Mouse (Mus musculus) forebrain, embryonic 15.5 days (tissue): ENCODE measurements at regions not wholly inside any gene's neighbourhood (a gene's known extent, or its start where the extent isn't known, plus 50 kb on each side); places are given as distances from the start of the nearest gene placed in this dataset.

Experiments
- ATAC-seq: fragments of 200-750 bp; cut with Nextera tagmentation; replicated peaks from 2 replicates; pipeline ENCODE4 v1.8.0; 2017; ENCODE audit warnings: mild to moderate bottlenecking, moderate TSS enrichment, moderate library complexity
- H3K27ac ChIP-seq: fragments of 300-500 bp; sonication (generic); replicated peaks from 2 replicates; pipeline ENCODE4 v1.5.1; 2015; ENCODE audit warnings: mild to moderate bottlenecking, inconsistent platforms
- H3K27me3 ChIP-seq: fragments of 300-500 bp; sonication (generic); 2 replicates; pipeline ENCODE4 v1.6.1; 2015; ENCODE audit warnings: inconsistent platforms
- H3K36me3 ChIP-seq: fragments of 300-500 bp; sonication (generic); 2 replicates; pipeline ENCODE4 v1.6.1; 2015; ENCODE audit warnings: mild to moderate bottlenecking, inconsistent platforms
- H3K4me1 ChIP-seq: fragments of 300-500 bp; sonication (generic); 2 replicates; pipeline ENCODE4 v1.6.1; 2015; ENCODE audit warnings: inconsistent platforms
- H3K4me2 ChIP-seq: fragments of 300-500 bp; sonication (generic); replicated peaks from 2 replicates; pipeline ENCODE4 v1.6.1; 2015; ENCODE audit warnings: mild to moderate bottlenecking, inconsistent platforms
- H3K4me3 ChIP-seq: fragments of 300-500 bp; sonication (generic); 2 replicates; pipeline ENCODE4 v1.5.1; 2015; ENCODE audit warnings: mild to moderate bottlenecking, inconsistent platforms
- H3K9ac ChIP-seq: fragments of 300-500 bp; sonication (generic); replicated peaks from 2 replicates; pipeline ENCODE4 v1.6.1; 2015; ENCODE audit warnings: mild to moderate bottlenecking, inconsistent platforms
- H3K9me3 ChIP-seq: fragments of 300-500 bp; sonication (generic); 2 replicates; pipeline ENCODE4 v1.6.1; 2016; ENCODE audit warnings: inconsistent platforms
- WGBS: fragments of 180-500 bp; shearing (Covaris S2); methylation state at CpG from one replicate; pipeline ENCODE4 v1.1.7; 2015; ENCODE audit warnings: mixed read lengths; 5-methylcytosine and 5-hydroxymethylcytosine counted together

DNA sequence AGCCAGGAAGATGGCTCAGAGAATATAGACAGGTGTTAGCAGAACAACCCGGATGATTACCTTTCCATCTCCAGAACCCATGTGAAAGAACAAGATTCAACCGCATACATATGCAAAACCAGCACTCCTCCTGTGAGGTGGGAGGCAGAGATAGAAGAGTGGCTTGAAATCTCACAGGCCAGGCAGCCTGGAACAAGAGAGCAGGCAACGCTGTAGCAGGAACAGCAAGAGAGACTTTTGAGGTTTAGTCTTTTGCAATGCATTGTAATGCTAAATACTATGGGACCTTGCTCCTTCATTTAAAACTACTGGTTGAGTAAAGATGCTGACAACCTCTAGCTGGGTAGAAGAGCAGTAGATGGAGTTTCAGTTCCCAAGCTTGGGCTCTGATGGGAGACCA is 193.5 kb upstream of the Tll1 start:
- Histone ChIP-seq H3K4me1 (no peaks in the 10 kb centered on the region), H3K9ac (no peak overlapping the region), H3K27me3 (no peaks in the 10 kb centered on the region), H3K27ac (no peak overlapping the region), H3K36me3 (no peaks in the 10 kb centered on the region), H3K4me3 (no peak overlapping the region), H3K9me3 (no peaks in the 10 kb centered on the region), H3K4me2 (no peak overlapping the region)
- 60% methylated on average over 3 of the region's 3 CpGs for WGBS
- ATAC-seq, result no peak

DNA sequence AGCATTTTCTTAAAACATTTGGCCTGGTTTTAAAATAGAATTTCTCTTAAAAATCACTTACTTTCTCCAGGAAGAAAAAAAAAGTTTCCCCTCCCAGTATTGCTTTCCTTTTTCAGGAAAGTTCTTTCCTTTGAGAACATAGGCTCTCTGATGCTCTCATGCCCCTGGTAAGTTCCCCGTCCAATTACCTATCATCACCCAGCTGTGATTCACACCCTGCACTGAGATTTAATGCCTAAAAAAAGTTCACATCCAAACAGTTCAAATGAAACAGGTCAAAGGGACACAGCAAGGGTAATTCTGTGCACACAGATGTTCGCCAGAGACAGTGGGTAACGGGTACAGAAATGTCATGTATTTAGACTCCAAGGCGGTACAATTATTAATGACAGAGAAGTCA is 191.8 kb upstream of the Tll1 start:
- no peak overlapping the region for H3K4me2 ChIP-seq
- H3K36me3 ChIP-seq, result no peaks in the 10 kb centered on the region
- H3K27me3 ChIP-seq, result no peaks in the 10 kb centered on the region
- H3K4me1 ChIP-seq, result no peaks in the 10 kb centered on the region
- no peaks in the 10 kb centered on the region for H3K9me3 ChIP-seq
- ATAC-seq, result no peak
- no peak overlapping the region for H3K27ac ChIP-seq
- H3K9ac ChIP-seq, result no peak overlapping the region
- no peak overlapping the region for H3K4me3 ChIP-seq
- WGBS, result 83% methylated on average over 4 of the region's 4 CpGs

DNA sequence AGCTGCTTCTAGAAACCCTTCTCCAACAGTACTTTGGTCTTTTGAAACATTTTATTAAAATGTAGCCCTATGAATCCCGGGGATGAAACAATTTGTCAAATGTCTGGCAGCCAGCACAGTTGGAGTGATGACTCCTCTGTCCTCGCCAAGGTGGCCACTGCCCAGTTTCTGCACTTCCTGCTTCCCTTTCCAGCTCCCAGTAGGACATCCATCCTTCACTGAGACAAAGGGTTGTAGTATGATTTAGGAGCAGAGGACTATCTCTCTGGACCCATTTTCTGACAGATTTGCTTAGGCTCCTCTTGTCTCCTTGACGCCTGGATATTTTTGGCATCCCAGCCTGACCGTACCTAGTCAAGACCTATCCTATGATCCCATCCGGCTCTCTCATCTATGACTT is 189.7 kb upstream of the Tll1 start:
- Histone ChIP-seq H3K4me3 (no peak overlapping the region), H3K4me1 (no peaks in the 10 kb centered on the region), H3K36me3 (no peaks in the 10 kb centered on the region), H3K4me2 (no peak overlapping the region), H3K9me3 (no peaks in the 10 kb centered on the region), H3K27ac (no peak overlapping the region), H3K27me3 (no peaks in the 10 kb centered on the region), H3K9ac (no peak overlapping the region)
- WGBS, result 92% methylated on average over 5 of the region's 5 CpGs
- ATAC-seq, result no peak

DNA sequence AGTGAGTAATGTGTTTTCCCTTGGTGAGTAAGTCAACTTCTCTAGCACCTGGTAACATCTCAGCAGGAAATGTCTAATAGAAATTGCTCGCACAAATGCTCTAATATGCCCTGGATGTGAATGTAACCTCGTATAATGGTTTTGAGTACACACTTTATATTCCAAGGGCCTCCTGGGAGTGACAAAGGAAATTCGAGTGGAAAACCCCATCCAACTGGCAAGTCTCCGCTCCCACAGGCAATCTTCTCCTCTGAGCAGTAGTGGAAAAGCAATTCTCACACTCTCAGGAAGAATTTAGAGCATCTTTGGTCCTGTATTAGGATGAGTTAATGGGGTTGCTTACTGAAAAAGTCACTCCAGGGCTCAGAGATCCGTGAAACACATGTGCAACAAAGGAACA is 183.4 kb upstream of the Tll1 start:
- no peaks in the 10 kb centered on the region for H3K36me3 ChIP-seq
- no peak overlapping the region for H3K4me3 ChIP-seq
- ATAC-seq, result no peak
- H3K27ac ChIP-seq, result no peak overlapping the region
- H3K4me1 ChIP-seq, result no peaks in the 10 kb centered on the region
- H3K27me3 ChIP-seq, result no peaks in the 10 kb centered on the region
- H3K4me2 ChIP-seq, result no peak overlapping the region
- H3K9ac ChIP-seq, result no peak overlapping the region
- 64% methylated on average over 5 of the region's 5 CpGs for WGBS
- no peaks in the 10 kb centered on the region for H3K9me3 ChIP-seq

DNA sequence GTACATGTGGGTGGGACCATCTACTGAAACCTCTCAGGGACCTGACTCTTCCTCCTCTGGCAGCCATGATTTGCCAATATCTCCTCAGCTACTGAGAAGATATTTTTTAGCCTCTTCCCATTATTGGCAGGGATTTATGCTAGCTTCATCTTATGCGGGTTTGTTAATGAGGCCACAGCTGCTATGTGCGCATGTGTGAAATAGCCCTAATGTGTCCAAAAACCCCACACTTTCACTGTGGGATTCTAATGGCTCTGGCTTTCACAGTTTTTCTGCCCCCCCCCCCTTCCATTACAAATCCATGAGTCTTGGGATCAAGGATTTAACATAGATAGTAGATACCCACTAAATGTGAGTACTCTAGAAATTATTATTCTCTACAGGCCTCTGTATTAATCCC is 182.2 kb upstream of the Tll1 start:
- Histone ChIP-seq H3K9ac (no peak overlapping the region), H3K4me1 (no peaks in the 10 kb centered on the region), H3K27me3 (no peaks in the 10 kb centered on the region), H3K4me3 (no peak overlapping the region), H3K4me2 (no peak overlapping the region), H3K9me3 (no peaks in the 10 kb centered on the region), H3K36me3 (no peaks in the 10 kb centered on the region), H3K27ac (no peak overlapping the region)
- WGBS, result 68% methylated on average over 2 of the region's 2 CpGs
- no peak for ATAC-seq

DNA sequence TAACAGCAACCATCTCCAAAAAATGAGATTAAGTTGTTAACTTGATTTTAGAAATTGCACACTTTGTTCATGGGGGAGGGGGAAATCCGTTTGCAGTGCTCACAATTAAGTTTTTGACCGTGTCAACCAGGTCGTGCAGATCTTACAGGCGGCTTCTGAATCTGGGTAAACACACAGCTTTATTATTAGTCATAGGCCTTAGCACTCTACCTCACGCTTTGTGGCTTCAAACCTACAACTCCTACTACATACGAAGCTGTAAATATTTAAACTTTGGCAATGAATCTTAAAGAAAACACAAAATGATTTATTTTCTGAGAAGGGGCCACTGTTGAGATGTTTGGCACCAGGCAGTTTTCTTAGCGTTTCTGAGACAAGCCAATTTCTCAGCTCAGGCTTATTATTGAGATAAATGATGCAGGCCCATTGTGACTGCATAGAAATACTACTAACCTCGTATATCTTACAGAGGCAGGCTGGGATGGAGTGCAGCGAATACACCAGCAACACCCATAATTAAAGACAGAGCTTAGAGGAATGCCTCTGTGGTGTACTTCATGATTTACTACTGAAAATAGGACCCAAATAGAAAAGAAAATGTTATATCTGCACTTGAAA is 173.8 kb upstream of the Tll1 start:
- Histone ChIP-seq H3K36me3 (no peaks in the 10 kb centered on the region), H3K4me2 (no peak overlapping the region), H3K4me1 (no peaks in the 10 kb centered on the region), H3K27me3 (no peaks in the 10 kb centered on the region), H3K4me3 (no peak overlapping the region), H3K27ac (no peak overlapping the region), H3K9ac (no peak overlapping the region), H3K9me3 (no peaks in the 10 kb centered on the region)
- no peak for ATAC-seq
- WGBS, result 86% methylated on average over 9 of the region's 9 CpGs

DNA sequence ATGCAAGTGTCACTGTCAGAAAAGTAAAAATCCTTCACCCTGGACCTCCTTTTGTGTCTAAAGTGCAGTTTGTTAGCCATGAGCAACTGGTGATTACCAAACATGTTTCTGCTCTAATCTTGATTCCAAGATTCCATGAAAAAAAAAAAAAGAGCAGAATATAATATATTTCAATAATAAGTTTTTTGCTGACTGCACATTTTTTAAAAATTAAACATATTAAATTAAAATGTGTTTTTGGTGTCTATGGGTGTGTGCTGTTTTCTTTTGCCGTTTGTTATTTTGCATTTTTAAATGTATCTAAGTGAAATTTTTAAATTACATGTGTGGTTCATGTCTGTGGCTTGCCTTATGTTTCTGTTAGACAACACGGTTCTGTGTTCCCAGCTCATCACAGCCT is 171.8 kb upstream of the Tll1 start:
- no peak for ATAC-seq
- H3K9me3 ChIP-seq, result no peaks in the 10 kb centered on the region

DNA sequence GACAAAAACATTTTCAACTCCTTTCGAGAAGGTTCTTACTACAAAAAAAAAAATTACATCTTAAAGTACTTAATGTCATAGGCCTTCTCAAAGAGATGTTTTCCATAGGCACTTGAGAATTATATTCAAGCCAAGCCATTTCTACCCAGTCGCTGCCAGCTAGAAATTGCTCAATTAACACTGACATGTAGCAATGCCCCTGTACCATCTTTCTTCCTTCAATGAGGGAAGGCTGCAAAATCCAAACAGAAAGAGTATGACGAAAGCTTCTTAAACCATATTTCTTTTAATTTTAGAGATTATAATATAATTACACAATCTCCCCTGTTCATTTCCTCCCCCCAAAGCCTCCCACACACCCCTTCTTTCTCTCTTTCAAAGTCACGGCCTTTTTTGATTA is 169.4 kb upstream of the Tll1 start:
- no peak for ATAC-seq
- Histone ChIP-seq H3K27me3 (no peaks in the 10 kb centered on the region), H3K4me3 (no peak overlapping the region), H3K9ac (no peak overlapping the region), H3K27ac (no peak overlapping the region), H3K9me3 (no peaks in the 10 kb centered on the region), H3K4me1 (no peaks in the 10 kb centered on the region), H3K36me3 (no peaks in the 10 kb centered on the region), H3K4me2 (no peak overlapping the region)
- 89% methylated on average over 4 of the region's 4 CpGs for WGBS

More for the DNA sequence above, 171.8 kb upstream of the Tll1 start:
- Histone ChIP-seq H3K36me3 (no peaks in the 10 kb centered on the region), H3K4me3 (no peak overlapping the region), H3K4me2 (no peak overlapping the region), H3K27ac (no peak overlapping the region), H3K4me1 (no peaks in the 10 kb centered on the region), H3K27me3 (no peaks in the 10 kb centered on the region), H3K9ac (no peak overlapping the region)
- WGBS, result 74% methylated on average over 2 of the region's 2 CpGs

DNA sequence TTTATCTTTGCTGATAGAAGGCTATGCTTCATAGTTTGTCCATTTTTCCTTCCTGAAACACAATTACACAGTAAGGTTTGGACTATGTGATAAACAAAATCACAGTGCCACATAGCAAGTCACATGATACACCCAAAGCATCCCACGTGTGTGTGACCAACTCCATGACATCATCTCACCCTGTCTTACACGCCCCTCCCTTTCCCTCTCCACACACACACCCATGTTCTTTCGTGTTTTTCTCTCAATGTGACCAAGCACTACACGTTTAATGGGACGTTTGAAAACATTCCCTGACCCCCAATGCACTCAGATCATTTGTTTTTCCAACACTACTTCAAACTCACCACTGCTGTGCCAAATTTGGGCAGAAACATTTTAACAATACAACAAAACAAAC is 168.9 kb upstream of the Tll1 start:
- no peak overlapping the region for H3K4me3 ChIP-seq
- no peak for ATAC-seq
- H3K4me1 ChIP-seq, result no peaks in the 10 kb centered on the region
- WGBS, result 65% methylated on average over 5 of the region's 5 CpGs
- no peak overlapping the region for H3K4me2 ChIP-seq
- no peaks in the 10 kb centered on the region for H3K36me3 ChIP-seq
- no peak overlapping the region for H3K9ac ChIP-seq
- H3K9me3 ChIP-seq, result no peaks in the 10 kb centered on the region
- no peaks in the 10 kb centered on the region for H3K27me3 ChIP-seq
- no peak overlapping the region for H3K27ac ChIP-seq

DNA sequence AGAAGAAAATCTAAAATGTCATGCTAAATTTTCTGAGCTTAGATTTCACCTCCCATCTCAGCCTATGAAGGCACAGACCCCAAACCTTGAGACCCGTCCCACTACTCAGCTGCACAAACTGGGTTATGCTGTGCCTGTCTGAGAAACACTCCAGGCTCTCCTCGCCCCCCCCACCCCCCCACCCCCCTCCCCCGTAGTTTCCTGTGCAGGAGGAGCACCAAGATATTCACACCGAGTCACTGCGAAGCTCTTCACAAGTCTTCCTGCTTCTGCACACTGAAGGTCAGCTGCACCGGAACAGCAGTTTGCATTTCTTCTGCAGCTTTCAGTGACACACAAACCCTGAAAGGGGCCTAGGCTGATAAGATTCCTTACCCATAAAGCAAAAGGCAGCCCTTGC is 163.9 kb upstream of the Tll1 start:
- 0 out of 2 replicates have a peak, but pooled peaks cover 6% of the 10 kb centered on the region for H3K4me1 ChIP-seq
- WGBS, result 51% methylated on average over 6 of the region's 6 CpGs
- no peak overlapping the region for H3K4me3 ChIP-seq
- no peaks in the 10 kb centered on the region for H3K27me3 ChIP-seq
- H3K36me3 ChIP-seq, result no peaks in the 10 kb centered on the region
- no peaks in the 10 kb centered on the region for H3K9me3 ChIP-seq
- no peak for ATAC-seq
- H3K9ac ChIP-seq, result no peak overlapping the region
- no peak overlapping the region for H3K4me2 ChIP-seq
- no peak overlapping the region for H3K27ac ChIP-seq

DNA sequence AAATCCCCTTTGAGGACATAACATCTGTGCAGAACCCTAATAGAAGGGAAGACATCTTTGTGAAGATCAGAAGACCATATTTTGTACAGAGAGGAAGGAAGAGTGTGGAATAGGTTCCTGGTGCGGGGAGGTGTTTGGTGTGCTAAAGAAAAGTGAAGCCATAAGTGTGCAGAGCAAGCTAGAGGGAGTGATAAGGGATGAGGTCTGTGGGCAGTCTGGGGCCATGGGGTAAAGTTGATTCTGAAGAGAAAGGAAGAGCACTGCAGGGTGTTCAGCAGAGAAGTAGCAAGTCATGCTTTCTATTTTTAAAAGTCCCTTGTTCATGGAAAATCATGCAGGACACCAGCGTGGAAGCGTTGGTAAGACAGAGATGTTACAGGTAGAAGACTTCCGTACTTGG is 161.8 kb upstream of the Tll1 start:
- no peak overlapping the region for H3K27ac ChIP-seq
- H3K9ac ChIP-seq, result no peak overlapping the region
- no peak for ATAC-seq
- H3K36me3 ChIP-seq, result no peaks in the 10 kb centered on the region
- H3K4me3 ChIP-seq, result no peak overlapping the region
- 0 out of 2 replicates have a peak, but pooled peaks cover 6% of the 10 kb centered on the region for H3K4me1 ChIP-seq
- H3K27me3 ChIP-seq, result no peaks in the 10 kb centered on the region
- WGBS, result 96% methylated on average over 4 of the region's 4 CpGs
- no peaks in the 10 kb centered on the region for H3K9me3 ChIP-seq
- no peak overlapping the region for H3K4me2 ChIP-seq

DNA sequence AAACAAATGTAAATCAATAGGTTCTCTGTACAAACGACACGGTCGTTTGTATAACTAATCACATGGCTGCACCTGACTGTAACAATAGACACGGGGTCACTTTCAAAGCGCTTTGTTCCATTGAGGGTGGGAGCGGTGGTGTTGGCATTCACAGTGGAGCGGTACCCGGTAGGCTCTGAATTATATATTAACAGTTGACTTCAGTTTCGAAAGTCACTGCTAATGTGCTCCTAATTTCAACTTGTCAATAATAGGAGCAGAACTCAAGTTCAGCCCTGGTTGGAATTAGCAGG is 160.8 kb upstream of the Tll1 start:
- H3K4me1 ChIP-seq, result 0 out of 2 replicates have a peak, but pooled peaks cover 6% of the 10 kb centered on the region
- no peaks in the 10 kb centered on the region for H3K9me3 ChIP-seq
- no peak overlapping the region for H3K9ac ChIP-seq
- no peak for ATAC-seq
- 40% methylated on average over 9 of the region's 9 CpGs for WGBS
- H3K4me3 ChIP-seq, result no peak overlapping the region
- H3K27ac ChIP-seq, result no peak overlapping the region
- H3K27me3 ChIP-seq, result no peaks in the 10 kb centered on the region
- no peaks in the 10 kb centered on the region for H3K36me3 ChIP-seq
- H3K4me2 ChIP-seq, result no peak overlapping the region

DNA sequence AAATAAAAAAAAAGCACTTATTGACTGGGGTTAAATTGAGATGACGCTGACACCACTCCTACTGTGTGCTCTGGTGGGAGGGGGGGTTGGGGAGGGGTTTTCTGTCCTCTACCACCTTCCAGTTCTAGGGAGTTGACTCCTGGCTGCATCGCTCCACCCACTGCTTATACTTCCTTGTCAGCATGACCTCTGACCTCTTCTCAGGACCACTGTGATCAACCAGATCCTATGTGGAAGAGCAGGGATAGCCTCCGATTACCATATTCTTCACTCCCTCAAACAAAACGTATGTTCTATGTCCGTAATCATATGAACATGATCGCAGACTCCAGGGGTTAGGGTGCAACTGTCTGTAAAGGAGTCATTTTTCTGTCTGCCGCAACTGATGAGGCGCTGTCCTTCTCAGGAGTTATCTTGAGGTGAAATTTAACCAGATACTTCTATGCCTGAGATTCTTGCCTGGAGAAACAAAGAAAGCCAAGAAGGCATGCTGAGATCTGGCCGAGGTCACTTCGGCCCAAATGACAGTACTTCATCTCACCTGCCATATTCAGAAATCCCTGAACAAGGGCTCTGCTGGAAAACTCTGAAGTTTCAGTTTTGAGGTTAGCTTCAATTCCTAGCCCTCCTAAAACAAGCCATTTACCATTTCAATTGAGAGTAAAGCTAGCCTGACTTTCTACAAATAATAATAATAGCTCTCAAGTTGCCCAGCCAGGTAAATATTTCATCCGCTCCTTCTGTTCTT is 160.3 kb upstream of the Tll1 start:
- no peaks in the 10 kb centered on the region for H3K9me3 ChIP-seq
- ATAC-seq, result no peak
- WGBS, result 83% methylated on average over 11 of the region's 11 CpGs
- 0 out of 2 replicates have a peak, but pooled peaks cover 6% of the 10 kb centered on the region for H3K4me1 ChIP-seq
- H3K27ac ChIP-seq, result no peak overlapping the region
- H3K4me2 ChIP-seq, result no peak overlapping the region
- no peaks in the 10 kb centered on the region for H3K36me3 ChIP-seq
- no peaks in the 10 kb centered on the region for H3K27me3 ChIP-seq
- no peak overlapping the region for H3K4me3 ChIP-seq
- no peak overlapping the region for H3K9ac ChIP-seq
